Comparison of ENCODE assay signal across 12 mouse cellular contexts in the genomic region with DNA sequence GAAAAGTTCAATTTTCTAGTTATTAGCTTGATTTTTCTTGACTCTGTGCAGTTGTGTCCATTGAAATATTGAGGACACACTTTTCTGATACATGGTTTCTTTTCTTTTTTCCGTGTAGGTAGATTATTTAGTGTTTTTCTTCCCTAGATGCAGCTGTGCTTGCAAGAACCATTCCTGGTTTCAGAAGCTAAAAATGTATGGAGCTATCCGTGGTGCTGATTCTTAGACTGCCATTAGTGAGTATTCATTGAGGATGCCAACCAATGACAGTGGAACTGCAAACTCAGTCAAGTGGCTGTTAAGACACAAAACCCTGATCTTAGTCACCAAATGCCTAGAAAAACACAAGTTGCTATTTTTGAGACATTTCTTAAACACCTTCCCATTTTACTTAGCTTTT. TPM values are rescaled to one million over a fixed set of nuclear protein-coding genes. Genes with fewer than 3 reads are reported as not detected.
DNase-seq lines count a peak whose midpoint lies in the region; ATAC-seq and TF ChIP-seq lines count a peak whose summit lies in the region.
"Had no signal": no experiment of that assay in that cellular context is flagged by ENCODE, and none has a peak within 500 bp of the region (broad histone marks: within the 10 kb centered on the region; RNA-seq: fewer than 3 reads in every experiment).

No protein-coding gene starts in this region.

- DNase-seq in kidney, postnatal 0 days (ENCODE audit: low spot score): peak; percentile 73
- no peak for DNase-seq in kidney, adult 8-10 months
- DNase-seq in 3T3-L1 (ENCODE audit: low read depth, low spot score) (peak; percentile 43), ES-CJ7 (ENCODE audit: low read depth, low spot score) (peak; percentile 52)
- peak; percentile 79 for DNase-seq in embryo, embryonic 10 days (ENCODE audit: low spot score)
- DNase-seq in layer of hippocampus, adult 2 months (ENCODE audit: low spot score in 2 of 2): no peak
- DNase-seq in cerebellum, postnatal 4 days (ENCODE audit: low spot score in 2 of 2): no peak
- DNase-seq: left cerebral cortex, postnatal 4 days; thymus, adult 18-20 months had no signal

- H3K27me3 ChIP-seq in kidney, postnatal 0 days (ENCODE audit: insufficient read depth, low read length): no peaks in the 10 kb centered on the region
- H3K27me3 ChIP-seq: neural tube, embryonic 12.5 days had no signal

- no peaks in the 10 kb centered on the region for H3K9me3 ChIP-seq in kidney, postnatal 0 days (replicated peaks; ENCODE audit: low read length)
- H3K9me3 ChIP-seq: heart, embryonic 15.5 days; neural tube, embryonic 12.5 days had no signal

- H3K4me1 ChIP-seq in kidney, postnatal 0 days (replicated peaks; ENCODE audit: insufficient read depth, low read length): no peaks in the 10 kb centered on the region

- H3K9ac ChIP-seq in kidney, postnatal 0 days (ENCODE audit: low read depth, low read length): no peak overlapping the region
- H3K9ac ChIP-seq: heart, embryonic 15.5 days; neural tube, embryonic 12.5 days had no signal

- no peak overlapping the region for H3K4me2 ChIP-seq in kidney, postnatal 0 days (ENCODE audit: low read length)
- H3K4me2 ChIP-seq: heart, embryonic 15.5 days; neural tube, embryonic 12.5 days had no signal

- TF ChIP-seq CTCF in kidney, postnatal 0 days (IDR thresholded peaks at IDR 0.05; ENCODE audit: low read depth): no peak
- TF ChIP-seq CTCF in layer of hippocampus, adult 2 months (conservative IDR thresholded peaks at IDR 0.05): no peak

- ATAC-seq in kidney, postnatal 0 days (replicated peaks; ENCODE audit: low FRiP score, low read depth): no peak

- H3K27ac ChIP-seq in kidney, postnatal 0 days: no peak overlapping the region
- no peak overlapping the region for H3K27ac ChIP-seq in layer of hippocampus, adult 2 months
- H3K27ac ChIP-seq: heart, embryonic 15.5 days; neural tube, embryonic 12.5 days had no signal

- 1% methylated on average over 2 of the region's 2 CpGs for WGBS in kidney, postnatal 0 days

- no peaks in the 10 kb centered on the region for H3K36me3 ChIP-seq in kidney, postnatal 0 days (ENCODE audit: insufficient read depth, low read length)
- H3K36me3 ChIP-seq: heart, embryonic 15.5 days; neural tube, embryonic 12.5 days had no signal

- no peak overlapping the region for H3K4me3 ChIP-seq in kidney, postnatal 0 days (replicated peaks; ENCODE audit: low read depth, low read length)
- no peak overlapping the region for H3K4me3 ChIP-seq in layer of hippocampus, adult 2 months
- H3K4me3 ChIP-seq: heart, embryonic 15.5 days; neural tube, embryonic 12.5 days had no signal

RNA-seq across cellular contexts. Expression of a gene that starts 1.9 kb away (rescaled TPM):
- polyA plus RNA-seq in kidney, postnatal 0 days (2015; fragmentation: Nextera tagmentation; extraction: Ambion mirVana): 0.46 and 0.59 TPM in 2 replicates
- total RNA-seq in layer of hippocampus, adult 2 months (2021): 10 to 100 TPM; 34.1 to 36.8 TPM
- polyA plus RNA-seq: large intestine, adult 2 months had no signal

Comparison
In these comparisons a context has a peak if more than half of its experiments do, and no peak if none do; other contexts are left out.
1. DNase-seq: peak in kidney, postnatal 0 days (single experiment), 3T3-L1 (single experiment), ES-CJ7 (single experiment) and embryo, embryonic 10 days (single experiment); none in kidney, adult 8-10 months (0 of 2), layer of hippocampus, adult 2 months (0 of 2) and cerebellum, postnatal 4 days (0 of 2).